Mouse (Mus musculus) cortical plate, adult 2 months (tissue): Measurements from ENCODE around the gene Ust.

Source experiments
- CTCF ChIP-seq: fragments of 200-500 bp; IDR thresholded peaks from 2 replicates; pipeline ENCODE4 v1.5.1; 2011; ENCODE audit warnings: mild to moderate bottlenecking, control low read depth, low read length; ENCODE audit not compliant: insufficient read depth; ENCODE audit errors: extremely low read depth
- POLR2A ChIP-seq: fragments of 200-500 bp; IDR thresholded peaks from 2 replicates; pipeline ENCODE4 v1.6.1; 2011; ENCODE audit warnings: mild to moderate bottlenecking, low read length, control low read depth; ENCODE audit not compliant: insufficient read depth; ENCODE audit errors: extremely low read depth

DNA sequence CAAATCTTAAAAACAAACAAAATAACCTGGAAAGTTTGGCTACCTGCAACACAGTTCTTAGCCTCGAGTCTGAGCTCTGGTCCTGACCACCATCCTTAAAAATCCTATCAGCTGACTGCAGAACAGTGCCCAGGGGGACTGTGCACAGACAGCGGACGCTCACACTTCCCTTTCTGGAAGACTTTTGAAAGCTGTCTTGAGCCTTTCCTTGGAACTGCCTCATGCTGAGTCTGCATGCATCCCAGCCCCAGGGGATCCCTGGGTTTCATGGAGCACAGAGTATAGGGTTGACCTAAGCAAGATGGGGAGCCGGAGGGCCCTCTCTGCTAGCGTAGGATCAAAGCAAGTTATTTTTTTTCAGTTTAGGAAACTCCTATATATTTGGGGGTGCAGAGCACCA is 47.6 kb downstream of the Ust start:
- TF ChIP-seq CTCF (no peak), POLR2A (no peak)
